Mouse (Mus musculus) bone marrow, adult 2 months (tissue): ENCODE results near the gene Pdlim3.

ENCODE experiments used
- CTCF ChIP-seq: fragments of 200-500 bp; IDR thresholded peaks from 2 replicates; pipeline ENCODE4 v1.5.1; 2011; ENCODE audit warnings: low read length, control low read depth; ENCODE audit not compliant: control insufficient read depth, insufficient read depth
- POLR2A ChIP-seq: fragments of 200-500 bp; IDR thresholded peaks from 2 replicates; pipeline ENCODE4 v1.6.1; 2011; ENCODE audit warnings: low read depth, mild to moderate bottlenecking, control low read depth, low read length, borderline replicate concordance; ENCODE audit not compliant: control insufficient read depth

DNA sequence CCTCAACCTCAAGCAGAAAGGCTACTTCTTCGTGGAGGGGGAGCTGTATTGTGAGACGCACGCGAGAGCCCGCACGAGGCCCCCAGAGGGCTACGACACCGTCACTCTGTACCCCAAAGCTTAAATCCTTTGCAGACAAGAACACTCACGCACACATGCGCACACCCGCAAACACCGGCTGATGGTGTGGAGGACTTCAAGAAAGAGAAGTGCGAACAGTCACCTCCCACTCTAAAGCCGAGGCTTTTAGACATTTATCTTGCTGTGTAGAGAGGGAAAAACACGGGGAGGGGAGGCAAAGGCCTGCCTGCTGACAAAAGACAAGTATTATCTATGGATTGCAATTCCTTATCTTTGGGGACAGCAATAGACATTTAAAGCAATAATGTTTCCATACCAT is 33.6 kb downstream of the Pdlim3 start:
- TF ChIP-seq CTCF = no peak
- no peak for TF ChIP-seq POLR2A
